Mouse (Mus musculus) frontal cortex, adult (tissue): ENCODE measurements around the gene Fsip1.

ENCODE experiments used
- ATAC-seq: cut with Nextera tagmentation; 2 replicates; pipeline ENCODE4 v1.9.2; 2017; ENCODE audit warnings: mild to moderate bottlenecking, moderate library complexity, mixed read lengths; ENCODE audit not compliant: low TSS enrichment

Fsip1 gene

DNA sequence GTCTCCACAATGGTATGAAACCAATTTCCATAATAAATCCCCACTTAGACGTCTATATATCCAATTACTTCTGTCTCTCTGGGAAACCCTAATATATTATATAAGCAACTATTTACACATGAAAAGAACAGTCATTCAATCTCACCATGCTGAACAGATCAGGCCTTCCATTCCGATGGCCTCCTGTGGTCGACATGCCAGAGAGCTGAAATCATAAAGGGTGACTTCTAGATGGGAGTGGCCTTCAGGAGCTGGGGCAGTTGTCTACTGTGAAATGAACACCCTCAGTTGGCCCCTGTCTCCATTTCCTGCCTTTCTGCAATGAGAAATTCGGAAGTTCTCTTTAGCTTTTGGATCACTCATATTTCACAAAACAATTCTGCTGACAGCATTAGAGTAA is 154.6 kb downstream of the Fsip1 start:
- no peak for ATAC-seq

GRCm38 (mm10) chr2:118099104-118099503 is 157.7 kb downstream of the Fsip1 start:
- no peak for ATAC-seq

- no peak for ATAC-seq
Measured at GRCm38 (mm10) chr2:118091226-118091625, 165.5 kb downstream of the Fsip1 start.

DNA sequence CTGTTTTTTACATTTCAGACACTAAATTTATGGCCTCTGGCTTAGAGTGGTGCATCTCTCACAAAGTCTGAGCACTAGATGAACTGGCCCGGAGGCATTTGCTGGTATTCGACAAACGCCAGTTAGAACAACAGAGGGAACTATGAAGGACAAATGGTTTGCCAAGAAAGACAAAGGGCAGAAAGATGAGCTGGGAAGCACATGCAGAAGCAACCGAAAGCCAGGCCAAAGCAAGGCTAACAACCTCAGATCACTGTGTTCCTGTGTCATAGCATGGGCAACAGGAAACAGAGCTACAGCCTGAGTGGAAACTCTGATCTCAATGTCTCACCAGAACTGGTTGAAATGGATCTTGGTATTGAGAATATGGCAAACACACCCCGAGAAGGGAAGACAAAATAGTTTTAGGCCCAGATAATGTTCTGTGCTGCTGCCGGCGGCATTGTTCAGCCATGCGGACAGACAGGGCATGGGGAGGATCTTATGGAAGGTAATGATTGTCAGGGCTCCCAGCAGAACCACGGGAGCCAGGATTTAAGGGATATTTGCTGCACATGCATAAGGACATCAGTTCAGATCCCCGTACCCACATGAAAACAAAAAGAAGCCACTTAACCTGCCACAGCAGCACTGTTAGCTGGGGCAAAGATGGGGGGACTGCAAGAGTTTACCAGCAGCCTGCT is 169.6 kb downstream of the Fsip1 start:
- no peak for ATAC-seq

GRCm38 (mm10) chr2:118085647-118086046 is 171.1 kb downstream of the Fsip1 start:
- ATAC-seq: no peak

DNA sequence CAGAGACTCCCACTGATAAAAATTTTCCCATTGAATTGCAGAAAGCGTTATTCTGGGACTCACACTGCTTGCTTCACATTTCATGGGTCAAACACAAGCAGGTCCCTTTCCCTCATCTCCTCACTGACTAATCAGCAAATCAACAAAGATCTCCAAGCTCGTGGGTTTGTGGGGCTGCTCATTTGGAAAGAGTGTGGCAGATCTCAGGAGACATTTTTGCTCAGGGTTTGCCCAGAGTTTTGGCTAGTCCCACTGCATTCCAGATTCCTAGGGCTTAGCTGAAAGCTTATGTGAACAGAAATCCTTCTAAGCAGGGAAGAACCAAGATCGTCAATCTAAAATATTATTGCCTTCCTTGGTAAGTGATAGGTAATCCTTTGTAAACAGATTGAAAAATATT is 172.1 kb downstream of the Fsip1 start:
- no peak for ATAC-seq

DNA sequence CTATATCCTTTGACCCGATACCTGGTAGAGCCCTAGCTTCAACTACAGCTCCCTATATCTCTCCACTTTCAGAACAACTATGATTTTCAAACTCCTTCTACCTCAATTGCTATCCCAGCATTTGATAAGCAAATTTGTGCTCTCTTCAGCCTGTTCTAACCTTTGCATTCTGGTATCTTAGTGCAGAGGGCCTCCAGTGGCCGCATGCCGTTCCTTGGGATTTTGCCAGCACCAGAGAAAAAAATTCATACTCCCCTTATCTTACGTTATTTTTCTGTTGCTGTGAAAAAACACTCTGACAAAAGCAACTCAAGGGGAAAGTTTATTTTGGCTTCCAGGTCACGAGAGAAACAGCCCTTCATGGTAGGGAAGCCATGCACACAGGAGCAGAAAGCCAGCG is 173.1 kb downstream of the Fsip1 start:
- no peak for ATAC-seq

GRCm38 (mm10) chr2:118081581-118081980 is 175.2 kb downstream of the Fsip1 start:
- ATAC-seq: no peak
